Mouse (Mus musculus): ENCODE measurements around the gene Nfkbil1.
"Not testable (repeated sequence)": the region's sequence is repeated elsewhere in the genome, so short reads cannot be mapped to it uniquely, and the experiment has no call there.

Gene Nfkbil1

GRCm38 (mm10) chr17:35236996-35237395 is 1.4 kb upstream of the Nfkbil1 start:
- DNase-seq (ENCODE audit: low spot score): no peak

GRCm38 (mm10) chr17:35236390-35236746 is 776 bp upstream of the Nfkbil1 start:
- peak; percentile 95 for DNase-seq (ENCODE audit: low spot score)

- DNase-seq (ENCODE audit: low spot score): no peak
Measured at GRCm38 (mm10) chr17:35234903-35235302, 689 bp downstream of the Nfkbil1 start.

GRCm38 (mm10) chr17:35234090-35234489 is 1.5 kb downstream of the Nfkbil1 start:
- DNase-seq (ENCODE audit: low spot score): not testable (repeated sequence)

GRCm38 (mm10) chr17:35233114-35233980 is 2.2 kb downstream of the Nfkbil1 start, which contains the start of gene Atp6v1g2:
TSS of gene Atp6v1g2 (plus strand) at chr17:35233660.
- DNase-seq (ENCODE audit: low spot score): no peak

- no peak for DNase-seq (ENCODE audit: low spot score)
Measured at GRCm38 (mm10) chr17:35232659-35233058, 2.9 kb downstream of the Nfkbil1 start.

GRCm38 (mm10) chr17:35232043-35232442 is 3.5 kb downstream of the Nfkbil1 start:
- DNase-seq (ENCODE audit: low spot score): peak; percentile 86

GRCm38 (mm10) chr17:35231022-35231421 is 4.6 kb downstream of the Nfkbil1 start:
- DNase-seq (ENCODE audit: low spot score): no peak

GRCm38 (mm10) chr17:35226561-35227046 is 9.0 kb downstream of the Nfkbil1 start:
- DNase-seq (ENCODE audit: low spot score): no peak

- DNase-seq (ENCODE audit: low spot score): no peak
Measured at GRCm38 (mm10) chr17:35225456-35225855, 10.1 kb downstream of the Nfkbil1 start.

- DNase-seq (ENCODE audit: low spot score): no peak
Measured at GRCm38 (mm10) chr17:35224641-35225040, 11.0 kb downstream of the Nfkbil1 start.

- DNase-seq (ENCODE audit: low spot score): no peak
Measured at GRCm38 (mm10) chr17:35222299-35222698, 13.3 kb downstream of the Nfkbil1 start.

GRCm38 (mm10) chr17:35220156-35220952 is 15.2 kb downstream of the Nfkbil1 start, which contains the start of gene Gm16181:
TSS of gene Gm16181 (plus strand) at chr17:35220834.
- no peak for DNase-seq (ENCODE audit: low spot score)

GRCm38 (mm10) chr17:35219601-35220041 is 16.0 kb downstream of the Nfkbil1 start:
- DNase-seq (ENCODE audit: low spot score): no peak

GRCm38 (mm10) chr17:35218516-35219193 is 16.9 kb downstream of the Nfkbil1 start:
- DNase-seq (ENCODE audit: low spot score): peak; percentile 65

- no peak for DNase-seq (ENCODE audit: low spot score)
Measured at GRCm38 (mm10) chr17:35213071-35213470, 22.5 kb downstream of the Nfkbil1 start.

GRCm38 (mm10) chr17:35210593-35210992 is 25.0 kb downstream of the Nfkbil1 start:
- DNase-seq (ENCODE audit: low spot score): no peak

GRCm38 (mm10) chr17:35209785-35210535 is 25.6 kb downstream of the Nfkbil1 start:
- no peak for DNase-seq (ENCODE audit: low spot score)

- no peak for DNase-seq (ENCODE audit: low spot score)
Measured at GRCm38 (mm10) chr17:35205380-35205769, 30.2 kb downstream of the Nfkbil1 start.

GRCm38 (mm10) chr17:35204494-35205379 is 30.9 kb downstream of the Nfkbil1 start, which contains the start of gene Lta:
TSS of gene Lta (minus strand) at chr17:35205351.
- no peak for DNase-seq (ENCODE audit: low spot score)
